Mouse (Mus musculus) right cerebral cortex, postnatal 14 days (tissue): ENCODE data around the gene Zfp365.

ENCODE experiments used
- DNase-seq: peaks from one replicate; pipeline ENCODE4 v3.0.0; 2022

Zfp365 gene

GRCm38 (mm10) chr10:67901179-67901578 is 11.3 kb downstream of the Zfp365 start:
- DNase-seq, result no peak

GRCm38 (mm10) chr10:67898949-67899675 is 13.3 kb downstream of the Zfp365 start:
- no peak for DNase-seq

- no peak for DNase-seq
Observed at GRCm38 (mm10) chr10:67898355-67898935, 14.0 kb downstream of the Zfp365 start.

- no peak for DNase-seq
Observed at GRCm38 (mm10) chr10:67897281-67897680, 15.2 kb downstream of the Zfp365 start.

- DNase-seq, result no peak
Observed at GRCm38 (mm10) chr10:67894683-67895082, 17.8 kb downstream of the Zfp365 start.

GRCm38 (mm10) chr10:67894059-67894458 is 18.4 kb downstream of the Zfp365 start:
- DNase-seq, result peak; percentile 50

GRCm38 (mm10) chr10:67893226-67893625 is 19.2 kb downstream of the Zfp365 start:
- no peak for DNase-seq

GRCm38 (mm10) chr10:67891126-67891525 is 21.3 kb downstream of the Zfp365 start:
- no peak for DNase-seq

GRCm38 (mm10) chr10:67887971-67888370 is 24.5 kb downstream of the Zfp365 start:
- DNase-seq, result no peak

GRCm38 (mm10) chr10:67880692-67881091 is 31.8 kb downstream of the Zfp365 start:
- DNase-seq, result no peak

- peak; percentile 78 for DNase-seq
Observed at GRCm38 (mm10) chr10:67871811-67872210, 40.7 kb downstream of the Zfp365 start.

GRCm38 (mm10) chr10:67868234-67868633 is 44.2 kb downstream of the Zfp365 start:
- DNase-seq, result no peak

GRCm38 (mm10) chr10:67865841-67866240 is 46.6 kb downstream of the Zfp365 start:
- DNase-seq, result no peak

GRCm38 (mm10) chr10:67865063-67865462 is 47.4 kb downstream of the Zfp365 start:
- peak; percentile 51 for DNase-seq

- DNase-seq, result no peak
Observed at GRCm38 (mm10) chr10:67862331-67862730, 50.1 kb downstream of the Zfp365 start.

- DNase-seq, result peak; percentile 81
Observed at GRCm38 (mm10) chr10:67858878-67859277, 53.6 kb downstream of the Zfp365 start.

- no peak for DNase-seq
Observed at GRCm38 (mm10) chr10:67857561-67857906, 54.9 kb downstream of the Zfp365 start.

GRCm38 (mm10) chr10:67856791-67857560 is 55.5 kb downstream of the Zfp365 start:
- no peak for DNase-seq

GRCm38 (mm10) chr10:67855760-67856159 is 56.7 kb downstream of the Zfp365 start:
- no peak for DNase-seq

GRCm38 (mm10) chr10:67852411-67852810 is 60.1 kb downstream of the Zfp365 start:
- DNase-seq, result no peak

GRCm38 (mm10) chr10:67851079-67851478 is 61.4 kb downstream of the Zfp365 start:
- DNase-seq, result no peak

- no peak for DNase-seq
Observed at GRCm38 (mm10) chr10:67846016-67846650, 66.3 kb downstream of the Zfp365 start.

- DNase-seq, result no peak
Observed at GRCm38 (mm10) chr10:67841596-67841995, 70.9 kb downstream of the Zfp365 start.
